Mouse (Mus musculus): ENCODE results near the gene Kansl2. TPM values are rescaled to one million over a fixed set of nuclear protein-coding genes. Genes with fewer than 3 reads are reported as not detected.

The Kansl2 gene
- total and polyA plus RNA-seq, 3 experiments, result 59.6 to 125 (median 103) TPM

DNA sequence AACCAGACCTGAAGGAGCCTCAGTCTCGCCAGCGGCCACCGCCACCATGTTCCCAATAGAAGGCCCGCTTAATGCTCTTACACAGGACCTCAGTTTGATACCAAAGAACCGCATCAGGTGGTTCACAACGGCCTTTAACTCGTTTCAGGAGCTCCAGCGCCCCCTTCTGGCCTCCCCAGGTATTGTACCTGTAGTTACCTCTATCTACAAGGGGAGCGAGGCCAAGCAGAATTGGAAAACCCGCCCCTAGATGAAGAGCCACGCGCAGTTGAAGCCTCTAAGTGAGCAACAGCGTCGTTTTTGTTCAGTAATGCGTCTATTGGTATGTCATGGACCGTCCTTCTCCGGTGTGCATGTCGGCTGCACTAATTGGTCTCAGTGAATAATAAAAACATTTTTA is 29.6 kb downstream of the Kansl2 start (continued):
- TF ChIP-seq TBP (conservative IDR thresholded peaks at IDR 0.05; ENCODE audit: low read depth, low read length), result no peak
- TF ChIP-seq RCOR1 (conservative IDR thresholded peaks at IDR 0.05; ENCODE audit: low read depth, low read length), result no peak
- no peak for TF ChIP-seq MXI1 (IDR thresholded peaks at IDR 0.05; ENCODE audit: low read depth, low read length)
- TF ChIP-seq POLR2AphosphoS2 (IDR thresholded peaks at IDR 0.05; ENCODE audit: low read depth, low read length), result no peak
- no peak for TF ChIP-seq MAZ (IDR thresholded peaks at IDR 0.05; ENCODE audit: low read depth, low read length)
- TF ChIP-seq BHLHE40 (IDR thresholded peaks at IDR 0.05; ENCODE audit: low read depth, low read length), result no peak; the same call in 1 of the 2 replicates
- TF ChIP-seq ZMIZ1 (IDR thresholded peaks at IDR 0.05; ENCODE audit: low read depth, low read length), result no peak
- TF ChIP-seq SMC3 (IDR thresholded peaks at IDR 0.05; ENCODE audit: low read depth, low read length), result peak; percentile 81
- TF ChIP-seq SIN3A (IDR thresholded peaks at IDR 0.05; ENCODE audit: low read length), result 0 out of 2 replicates have a peak, but pooled peaks have one; percentile 45
- no peak for TF ChIP-seq GABPA (IDR thresholded peaks at IDR 0.05; ENCODE audit: insufficient replicate concordance, low read depth, low read length)
- TF ChIP-seq JUN (IDR thresholded peaks at IDR 0.05; ENCODE audit: insufficient read depth, low read depth, low read length), result no peak
- TF ChIP-seq PAX5 (IDR thresholded peaks at IDR 0.05; ENCODE audit: low read length), result no peak
- TF ChIP-seq JUND (conservative IDR thresholded peaks at IDR 0.05; ENCODE audit: low read depth, low read length), result no peak
- no peak for TF ChIP-seq UBTF (IDR thresholded peaks at IDR 0.05; ENCODE audit: low read depth, low read length)
- peak; percentile 32; the same call in 1 of the 2 replicates for TF ChIP-seq ZC3H11A (IDR thresholded peaks at IDR 0.05; ENCODE audit: low read depth, low read length)
- TF ChIP-seq USF2 (conservative IDR thresholded peaks at IDR 0.05; ENCODE audit: low read depth, low read length), result no peak
- no peak for TF ChIP-seq CHD1 (IDR thresholded peaks at IDR 0.05; ENCODE audit: low read depth, low read length)
- TF ChIP-seq KAT2A (IDR thresholded peaks at IDR 0.05; ENCODE audit: insufficient replicate concordance, low read length), result no peak
- TF ChIP-seq ETS1 (conservative IDR thresholded peaks at IDR 0.05; ENCODE audit: low read depth, low read length), result no peak

GRCm38 (mm10) chr15:98503317-98503716 is 30.7 kb downstream of the Kansl2 start:
- Histone ChIP-seq H3K36me3 (replicated peaks in 1 of 2; ENCODE audit: control insufficient read depth in 1 of 2, insufficient read depth in 1 of 2, low read length in 1 of 2) (no peaks in the 10 kb centered on the region), H3K4me3 (replicated peaks in 1 of 3; ENCODE audit: low read depth in 2 of 3, low read length in 2 of 3, poor library complexity in 1 of 3) (no peak overlapping the region), H3K4me1 (ENCODE audit: control insufficient read depth in 1 of 2, insufficient read depth in 2 of 2) (peaks cover 5 to 12% of the 10 kb centered on the region in 2 experiments), H3K9me3 (replicated peaks; ENCODE audit: low read length) (no peaks in the 10 kb centered on the region), H3K9ac (ENCODE audit: insufficient read depth, low read depth) (no peak overlapping the region), H3K27ac (ENCODE audit: insufficient read depth, low read depth) (no peak overlapping the region), H3K79me2 (replicated peaks; ENCODE audit: control insufficient read depth, extremely low read depth, insufficient read depth, poor library complexity, severe bottlenecking) (no peaks in the 10 kb centered on the region), H3K27me3 (replicated peaks) (peaks cover 4% of the 10 kb centered on the region), H3K4me2 (ENCODE audit: insufficient read depth, low read depth, poor library complexity, severe bottlenecking) (no peak overlapping the region)
- DNase-seq (ENCODE audit: extremely low read depth), result no peak
- TF ChIP-seq PAX5 (IDR thresholded peaks at IDR 0.05; ENCODE audit: low read length), result no peak
- no peak for TF ChIP-seq MEF2A (IDR thresholded peaks at IDR 0.05; ENCODE audit: borderline replicate concordance, low read depth, low read length)
- TF ChIP-seq IRF4 (IDR thresholded peaks at IDR 0.05; ENCODE audit: low read depth, low read length), result peak; percentile 60; the same call in 1 of the 2 replicates
- TF ChIP-seq JUND (conservative IDR thresholded peaks at IDR 0.05; ENCODE audit: low read depth, low read length), result peak; percentile 35; the same call in 1 of the 2 replicates
- TF ChIP-seq POLR2AphosphoS2 (IDR thresholded peaks at IDR 0.05; ENCODE audit: low read depth, low read length), result no peak
- in situ Hi-C loops (cut with MboI; ENCODE audit: low pct_ligation_motif_present, low pct_unique_long_range_greater_than_20kb, low sequenced_read_pairs) (loop anchor here (10.0 kb wide), 1 partner anchor 319 kb away; no protein-coding TSS in a partner anchor), dilution Hi-C loops (cut with MboI; ENCODE audit: extremely low pct_ligation_motif_present, extremely low pct_unique_long_range_greater_than_20kb, low sequenced_read_pairs) (no loop called here)
